Mouse (Mus musculus) retina, adult 2 months (tissue): Measurements from ENCODE around the gene Zfp609.

ENCODE experiments used
- DNase-seq: peaks from one replicate; pipeline ENCODE4 v3.0.0-alpha.2; 2012; ENCODE audit warnings: low read depth, low spot score

The Zfp609 gene

DNA sequence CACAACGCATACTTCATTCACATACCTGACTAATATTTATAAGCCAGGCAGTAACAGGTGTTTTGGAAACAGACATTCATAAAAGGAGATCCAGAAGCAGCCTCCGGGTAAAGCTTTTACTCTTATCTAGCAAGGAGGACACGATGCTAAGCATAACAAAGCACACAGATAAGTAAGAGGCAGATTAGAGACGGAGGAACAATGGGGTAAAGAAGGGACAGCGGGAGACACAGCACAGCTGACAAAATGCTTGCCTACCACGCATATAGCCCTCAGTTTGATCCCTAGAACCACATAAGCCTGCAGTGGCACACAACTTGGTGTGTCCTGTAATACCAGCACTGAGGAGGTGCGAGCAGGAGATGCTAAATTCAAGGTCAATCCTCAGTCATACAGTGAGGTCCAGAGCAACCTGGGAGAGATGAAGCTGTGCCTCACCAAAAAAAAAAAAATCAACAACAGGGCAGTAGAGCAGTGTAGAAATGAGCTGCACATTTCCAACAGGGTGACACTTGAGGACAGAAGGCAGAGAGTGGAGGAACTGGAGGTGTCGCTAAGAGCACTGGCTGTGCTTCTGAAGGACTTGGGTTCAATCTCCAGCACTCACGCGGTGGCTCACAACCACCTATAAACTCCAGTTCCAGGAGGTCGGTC lies 56.2 kb downstream of the Zfp609 start:
- no peak for DNase-seq

DNA sequence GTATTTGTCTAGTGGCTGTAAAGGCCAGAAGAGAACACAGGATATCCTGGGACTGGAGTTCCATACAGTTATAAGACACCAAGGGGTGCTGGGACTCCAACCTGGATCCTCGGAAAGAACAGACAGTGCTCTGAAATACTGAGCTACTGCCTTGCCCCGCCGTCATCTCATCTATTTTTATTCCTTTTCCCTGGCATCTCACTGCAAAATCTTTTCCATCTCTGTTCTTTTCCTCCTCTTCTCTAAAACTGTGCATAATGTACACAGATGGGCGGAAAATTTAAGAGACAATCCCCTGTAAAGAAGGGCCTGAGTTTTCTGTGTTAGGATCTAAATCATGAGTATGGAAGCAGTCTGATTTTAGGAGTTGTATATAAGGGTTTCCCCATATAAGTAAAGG lies 64.6 kb downstream of the Zfp609 start:
- DNase-seq = no peak

DNA sequence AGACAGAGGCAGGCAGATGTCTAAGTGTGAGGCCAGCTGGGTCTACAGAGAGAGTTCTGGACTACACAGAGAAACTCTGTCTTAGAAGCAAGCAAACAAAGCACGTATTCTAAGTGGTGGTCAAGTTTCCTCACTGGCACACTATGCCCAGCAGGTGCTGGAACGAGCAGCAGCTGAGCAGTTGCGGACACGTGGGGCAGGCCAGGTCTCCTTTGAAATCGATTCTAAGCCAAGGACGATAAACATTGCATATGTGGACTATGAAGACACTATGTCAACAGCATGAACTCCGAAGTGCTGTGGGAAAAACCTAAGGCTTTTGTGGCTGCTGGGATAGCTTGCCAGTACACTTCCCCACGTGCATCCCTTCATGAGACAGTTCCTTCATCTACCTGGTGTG lies 67.4 kb downstream of the Zfp609 start:
- DNase-seq = no peak

DNA sequence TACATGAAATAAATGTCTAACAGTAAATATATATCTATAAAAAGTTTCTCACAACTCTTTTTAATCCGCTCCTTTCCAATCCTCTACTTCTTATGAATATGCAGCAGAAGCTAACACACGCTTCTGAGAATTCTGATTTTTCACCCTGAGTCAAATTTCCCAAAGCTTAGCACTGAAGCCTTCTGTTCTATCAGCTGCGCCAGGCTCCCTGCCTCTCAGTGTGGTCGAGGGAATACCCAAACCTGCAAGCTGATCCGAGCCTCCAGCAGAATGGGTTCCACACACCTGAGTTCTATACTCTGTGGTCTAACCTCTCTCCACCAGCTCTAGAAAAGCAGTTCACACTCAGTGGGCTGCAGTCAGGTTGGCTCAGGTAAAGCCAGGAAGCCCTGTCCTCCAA lies 68.1 kb downstream of the Zfp609 start:
- DNase-seq = no peak

DNA sequence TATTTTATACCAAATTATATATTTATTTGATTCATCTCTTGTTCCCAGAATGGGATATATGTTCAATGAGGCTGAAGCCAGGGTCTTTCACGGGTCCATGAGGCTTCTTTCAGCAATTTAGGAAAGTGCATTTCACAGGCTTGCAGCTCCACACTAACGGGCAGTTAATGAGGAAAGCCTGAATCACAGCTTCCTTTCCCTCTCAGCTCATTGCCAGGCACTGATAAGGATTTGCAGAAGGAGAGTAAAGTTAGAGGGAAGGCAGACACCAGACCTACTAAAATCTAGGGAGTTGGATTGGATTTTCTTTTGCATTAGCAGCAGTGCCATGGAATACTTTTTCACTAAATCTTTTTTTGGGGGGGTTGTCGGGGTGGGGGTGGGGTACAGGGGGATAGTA lies 69.5 kb downstream of the Zfp609 start:
- DNase-seq = no peak

DNA sequence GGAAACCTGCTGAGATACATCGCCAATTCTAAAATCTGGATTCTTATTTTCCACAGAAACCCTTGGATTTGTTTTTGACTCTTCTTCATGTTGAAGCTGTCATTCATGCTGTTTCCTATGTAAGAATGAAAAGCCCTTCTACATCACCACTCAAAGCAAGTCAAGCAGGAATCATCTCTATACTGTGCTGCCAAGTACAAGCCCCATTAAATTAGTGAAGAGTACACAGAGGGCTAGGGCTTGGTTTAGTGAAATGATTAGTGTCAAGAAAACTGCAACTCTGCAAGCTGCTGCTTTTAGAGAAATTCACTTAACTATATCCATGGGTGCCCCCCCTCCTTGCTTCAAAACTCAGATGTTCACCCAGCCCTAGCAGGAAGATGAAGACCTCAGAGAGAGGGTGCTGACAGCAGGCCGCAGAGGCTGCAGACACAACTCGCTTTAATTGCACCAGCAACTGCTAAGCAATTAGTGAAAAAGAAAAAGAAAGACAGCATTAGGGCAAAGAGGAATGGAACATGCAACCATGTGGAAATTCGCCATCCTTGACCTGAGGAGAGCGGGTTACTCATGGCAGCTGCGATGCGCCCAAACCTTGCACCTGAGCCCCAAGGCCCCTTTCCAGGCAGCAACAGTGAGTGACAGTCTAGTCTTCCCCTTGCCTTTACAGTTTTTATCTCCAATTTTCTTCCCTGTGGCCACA lies 71.5 kb downstream of the Zfp609 start:
- DNase-seq = no peak

DNA sequence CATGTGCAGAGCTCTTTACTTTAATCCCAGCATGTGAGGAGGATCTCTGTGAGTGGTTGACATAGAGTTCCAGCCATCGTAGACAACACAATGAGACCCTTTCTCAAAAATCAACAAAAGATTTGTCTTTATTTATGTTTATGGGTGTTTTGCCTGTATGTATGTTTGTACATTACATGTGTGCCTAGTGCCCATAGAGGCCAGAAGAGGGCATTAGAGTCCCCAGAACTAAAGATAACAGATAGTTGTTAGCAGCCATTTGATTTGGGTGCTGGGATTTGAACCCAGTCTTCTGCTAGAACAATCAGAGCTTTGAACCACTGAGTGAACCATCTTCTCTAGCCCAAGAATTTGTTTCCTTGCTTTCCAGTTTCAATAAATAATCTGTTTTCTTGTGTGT lies 72.2 kb downstream of the Zfp609 start:
- DNase-seq = no peak

DNA sequence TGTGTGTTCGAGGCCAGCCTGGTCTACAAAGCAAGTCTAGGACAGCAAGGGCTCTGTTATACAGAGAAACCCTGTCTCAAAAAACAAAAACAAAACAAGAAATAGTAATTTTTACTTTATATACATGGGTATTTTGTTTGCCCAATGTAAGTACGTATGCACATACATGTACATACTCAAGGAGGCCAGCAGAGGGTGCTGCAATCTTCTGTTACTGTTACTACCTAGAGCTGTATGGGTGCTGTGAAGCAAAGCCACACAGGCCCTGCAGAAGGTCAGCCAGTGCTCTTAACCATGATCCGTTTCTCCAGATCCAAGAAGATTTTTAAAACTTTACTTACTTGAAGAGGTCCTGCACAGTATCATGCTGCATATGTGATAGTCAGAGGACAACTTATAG lies 74.7 kb downstream of the Zfp609 start:
- DNase-seq = no peak

DNA sequence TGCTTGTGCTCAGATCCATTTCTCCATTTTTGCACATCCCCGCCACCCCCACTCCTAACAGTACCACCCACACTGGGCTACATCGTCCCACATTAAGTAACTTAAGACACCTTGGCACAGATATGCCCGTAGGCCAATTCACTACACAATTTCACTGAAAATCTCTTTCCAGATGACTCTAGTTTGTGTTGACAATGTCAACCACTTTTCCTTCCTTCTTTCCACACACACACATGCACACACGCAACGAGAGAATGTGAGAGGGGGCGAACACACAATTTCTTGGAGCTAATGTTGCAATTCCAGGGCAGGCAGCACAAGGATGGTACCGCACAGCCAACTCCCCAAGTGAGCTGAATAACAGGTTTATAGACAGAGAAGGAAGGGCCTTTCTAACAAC lies 75.5 kb downstream of the Zfp609 start:
- no peak for DNase-seq

DNA sequence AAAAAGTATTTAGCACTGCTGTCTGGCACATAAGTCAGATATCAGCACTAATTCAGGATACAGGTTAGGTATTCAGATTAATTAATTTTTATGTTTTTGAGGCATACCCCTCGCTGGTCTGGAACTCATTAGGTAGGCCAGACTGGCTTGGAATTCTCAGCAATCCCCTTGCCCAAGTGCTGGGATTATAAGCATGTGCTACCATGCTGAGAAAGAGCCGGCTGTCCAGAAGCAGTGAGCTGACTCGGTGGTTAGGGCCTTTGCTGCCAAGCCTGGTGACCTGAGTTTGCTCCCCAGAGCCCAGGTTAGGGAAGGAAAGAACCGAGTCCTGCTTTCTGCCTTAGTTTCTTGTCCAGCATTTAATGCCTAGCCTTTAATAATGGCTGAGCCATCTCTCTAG lies 79.3 kb downstream of the Zfp609 start:
- no peak for DNase-seq

DNA sequence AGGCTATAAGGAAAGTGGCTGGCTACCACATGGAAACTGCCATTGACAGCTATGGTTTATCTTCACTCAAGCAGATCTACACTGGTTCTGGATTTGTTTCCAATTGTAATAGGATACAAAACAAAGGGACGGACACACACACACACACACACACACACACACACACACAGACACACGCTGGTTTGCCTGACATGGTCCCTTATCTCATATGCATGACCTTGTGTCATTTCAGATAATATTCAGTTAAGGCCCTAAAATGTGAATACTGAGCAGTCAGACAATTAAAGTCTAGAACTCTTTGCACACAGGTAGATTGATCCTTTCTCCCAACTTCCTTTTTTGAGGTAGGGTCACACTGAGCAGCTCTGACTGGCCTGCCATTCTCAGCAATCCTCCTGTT lies 80.9 kb downstream of the Zfp609 start:
- no peak for DNase-seq

DNA sequence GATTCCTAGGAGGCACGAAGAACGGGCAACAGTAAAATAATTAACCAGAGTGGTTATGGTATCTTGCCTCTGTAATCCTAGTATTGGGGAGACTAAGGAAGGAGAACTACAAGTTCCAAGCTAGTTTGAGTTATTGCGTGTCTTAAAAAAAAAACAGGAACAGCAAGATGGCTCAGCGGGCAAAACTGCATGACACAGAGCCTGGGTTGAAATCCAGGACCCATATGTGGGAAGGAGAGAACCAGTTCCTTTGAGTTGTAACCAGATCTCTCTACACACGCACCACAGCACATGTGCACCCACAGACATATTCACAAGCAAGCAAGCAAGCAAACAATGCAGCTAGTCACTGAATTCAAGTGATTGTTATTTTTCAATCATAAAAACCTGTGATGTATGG lies 81.9 kb downstream of the Zfp609 start:
- DNase-seq = no peak

DNA sequence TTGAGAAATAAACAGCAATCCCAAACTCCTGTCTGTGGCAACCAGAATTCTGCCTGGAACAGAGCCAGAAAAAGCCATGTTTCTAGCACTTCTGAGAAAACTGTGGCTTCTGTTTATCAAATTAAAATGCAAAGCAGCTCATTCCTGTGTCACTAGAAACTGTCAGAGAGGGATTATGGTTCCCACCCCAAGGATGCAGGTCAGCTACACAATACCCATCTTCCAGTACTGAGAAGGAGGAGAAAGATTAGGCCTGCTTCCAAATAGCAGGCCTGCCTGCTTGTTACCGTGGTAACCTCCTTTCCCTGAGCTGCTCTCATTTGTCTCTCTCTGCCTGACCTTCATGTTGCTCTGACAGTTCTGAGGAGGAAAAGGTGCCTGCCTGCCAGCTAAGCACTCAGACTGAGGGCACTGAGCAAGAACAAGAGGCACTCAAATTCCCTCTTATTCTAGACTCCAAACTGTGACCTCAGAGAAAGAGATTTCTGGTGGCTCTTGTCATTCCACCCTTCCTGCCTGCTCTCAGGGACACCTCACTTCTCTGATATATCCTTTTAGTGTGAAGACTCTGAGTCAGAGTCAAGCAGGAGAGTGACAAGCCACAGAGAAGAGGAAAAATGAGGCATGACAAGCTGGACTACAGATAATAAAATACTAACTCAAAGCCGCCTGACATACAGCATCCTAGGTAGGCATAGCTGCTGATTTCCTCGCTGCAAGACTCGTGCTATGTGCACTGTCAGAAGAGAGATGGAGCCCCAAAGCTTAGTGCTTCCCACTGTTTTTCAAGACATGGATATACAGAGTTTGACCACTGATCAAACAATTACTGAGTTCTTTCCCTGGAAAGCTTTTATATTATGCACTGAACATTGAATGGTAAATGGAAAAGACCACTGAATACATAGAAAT lies 82.9 kb downstream of the Zfp609 start:
- DNase-seq = no peak

DNA sequence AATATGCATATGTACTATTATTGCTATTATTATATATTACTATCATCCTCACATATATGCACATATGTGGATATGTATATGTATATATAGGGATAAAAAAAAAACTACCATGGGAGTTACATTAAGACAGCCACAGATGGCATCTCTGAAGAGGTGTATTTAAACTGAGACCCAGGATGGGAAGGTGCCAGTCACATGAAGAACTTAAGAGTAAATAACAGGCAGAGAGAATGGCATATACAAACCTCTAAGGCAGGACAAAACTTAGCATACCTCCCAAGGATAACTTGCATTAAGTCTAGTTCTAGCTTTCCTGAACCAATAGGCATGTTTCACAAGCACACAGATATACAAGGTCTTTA lies 83.6 kb downstream of the Zfp609 start:
- DNase-seq = no peak

DNA sequence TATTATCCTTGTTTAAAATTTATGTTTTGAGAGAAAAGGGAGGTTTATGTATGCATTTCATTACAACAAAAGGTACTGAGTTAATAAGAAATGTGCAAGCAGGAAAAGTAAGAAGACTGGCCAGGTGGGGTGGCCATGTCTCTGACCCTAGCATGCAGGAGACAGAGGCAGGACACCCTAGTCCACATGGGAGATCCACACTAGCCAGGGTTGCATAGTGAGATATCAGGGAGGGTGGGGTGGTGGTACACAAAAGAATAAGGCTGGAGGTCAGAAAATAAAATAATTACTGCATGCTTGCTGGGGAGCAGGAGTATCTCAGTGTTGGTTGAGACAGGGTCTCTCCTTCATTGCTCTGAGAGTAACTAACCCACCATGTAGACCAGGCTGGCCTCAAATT lies 84.0 kb downstream of the Zfp609 start:
- DNase-seq = no peak

DNA sequence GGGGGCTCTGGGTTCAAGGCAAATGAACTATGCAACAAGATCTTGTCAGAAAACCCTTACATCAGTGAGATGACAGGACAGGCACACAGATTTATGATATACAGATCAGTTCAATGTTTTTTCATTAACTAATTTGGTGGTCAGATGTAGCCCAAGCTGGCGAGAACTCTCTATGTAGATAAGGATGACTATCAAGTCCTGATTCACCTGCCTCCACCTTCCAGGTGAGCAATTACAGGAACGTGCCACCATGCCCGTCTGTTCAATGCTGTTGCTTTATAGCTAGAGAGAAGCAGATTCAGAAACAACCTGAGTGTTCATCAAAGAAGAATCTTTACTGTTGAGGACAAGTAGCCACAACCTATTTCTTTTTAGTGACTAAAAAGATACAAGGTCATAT lies 84.6 kb downstream of the Zfp609 start:
- DNase-seq = no peak

DNA sequence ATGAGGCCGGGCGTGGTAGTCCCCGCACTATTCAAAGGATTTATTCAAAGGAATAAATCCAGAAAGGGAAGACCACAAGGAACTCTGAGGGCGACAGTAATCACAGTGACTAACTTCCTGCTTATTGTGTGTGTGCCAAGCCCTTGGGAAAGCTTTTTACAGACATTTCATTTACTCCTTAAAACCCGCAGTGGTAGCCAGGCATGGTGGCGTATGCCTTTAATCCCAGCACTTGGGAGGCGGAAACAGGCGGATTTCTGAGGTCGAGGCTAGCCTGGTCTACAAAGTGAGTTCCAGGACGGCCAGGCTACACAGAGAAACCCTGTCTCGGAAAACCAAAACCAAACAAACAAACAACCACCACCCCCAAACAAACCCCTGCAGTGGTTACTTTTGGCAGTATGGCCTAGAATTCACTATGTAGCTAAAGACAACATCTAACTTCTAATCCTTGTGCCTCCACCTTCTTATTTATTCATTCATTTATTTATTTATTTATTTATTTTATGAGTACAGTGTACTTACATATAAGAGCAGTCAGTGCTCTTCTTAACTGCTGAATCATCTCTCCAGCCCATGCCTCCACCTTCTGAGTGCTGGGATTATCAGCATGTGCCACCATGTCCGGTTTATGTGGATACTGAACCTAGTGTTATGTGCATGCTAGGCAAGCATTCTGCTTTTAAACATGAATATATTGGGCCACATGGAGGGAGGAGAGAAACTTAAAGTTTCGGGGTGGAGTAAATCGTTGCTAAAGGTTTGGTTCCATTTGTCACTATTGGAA lies 86.1 kb downstream of the Zfp609 start:
- DNase-seq = no peak

DNA sequence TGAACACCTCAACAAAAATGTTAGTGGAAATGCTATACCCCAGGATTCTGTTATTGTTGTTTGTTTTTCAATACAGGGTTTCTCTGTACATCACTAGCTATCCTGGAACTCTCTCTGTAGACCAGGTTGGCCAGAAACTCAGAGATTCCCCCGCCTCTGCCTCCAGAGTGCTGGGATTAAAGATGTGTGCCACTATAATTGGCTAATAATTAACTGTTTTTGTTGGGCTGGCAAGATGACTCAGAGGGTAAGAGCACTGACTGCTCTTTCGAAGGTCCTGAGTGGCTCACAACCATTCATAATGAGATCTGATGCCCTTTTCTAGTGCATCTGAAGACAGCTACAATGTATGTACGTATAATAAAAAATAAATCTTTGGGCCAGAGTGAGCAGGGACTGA lies 92.4 kb downstream of the Zfp609 start:
- no peak for DNase-seq

DNA sequence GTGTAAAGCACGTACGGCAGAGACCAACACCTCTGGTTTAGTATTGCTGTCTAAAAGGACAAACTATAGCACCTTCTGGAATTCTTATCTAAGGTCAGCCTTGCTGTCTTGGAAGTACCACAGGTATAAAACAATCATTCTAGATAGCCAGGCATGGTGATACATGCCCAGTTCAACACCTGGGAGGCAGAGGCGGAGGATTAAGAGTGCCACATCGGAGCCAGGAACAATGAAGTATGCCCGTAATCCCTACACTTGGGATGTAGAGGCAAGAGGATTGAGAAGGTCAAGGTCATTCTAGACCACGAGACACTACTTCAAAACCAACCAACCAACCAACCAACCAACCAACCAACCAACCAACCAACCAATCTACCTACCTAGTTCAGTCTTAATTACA lies 98.8 kb downstream of the Zfp609 start:
- no peak for DNase-seq

DNA sequence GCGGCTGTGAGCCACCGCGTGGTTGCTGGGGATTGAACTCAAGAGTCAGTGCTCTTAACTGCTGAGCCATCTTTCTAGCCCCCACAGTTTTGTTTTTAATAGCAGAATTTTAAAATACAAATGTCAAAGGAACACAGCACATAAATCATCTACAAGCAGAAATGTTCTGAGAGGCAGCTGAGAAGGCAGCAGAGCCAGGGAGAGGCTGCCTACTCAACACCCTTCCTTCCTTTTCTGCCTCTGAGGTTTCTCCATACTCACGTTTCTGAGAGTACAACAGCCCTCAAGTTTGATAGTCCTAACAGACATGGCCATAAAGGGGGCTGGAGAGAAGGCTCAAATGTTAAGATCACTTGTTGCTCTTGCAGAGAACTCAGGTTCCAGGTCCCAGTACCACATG lies 99.9 kb downstream of the Zfp609 start:
- DNase-seq = no peak

DNA sequence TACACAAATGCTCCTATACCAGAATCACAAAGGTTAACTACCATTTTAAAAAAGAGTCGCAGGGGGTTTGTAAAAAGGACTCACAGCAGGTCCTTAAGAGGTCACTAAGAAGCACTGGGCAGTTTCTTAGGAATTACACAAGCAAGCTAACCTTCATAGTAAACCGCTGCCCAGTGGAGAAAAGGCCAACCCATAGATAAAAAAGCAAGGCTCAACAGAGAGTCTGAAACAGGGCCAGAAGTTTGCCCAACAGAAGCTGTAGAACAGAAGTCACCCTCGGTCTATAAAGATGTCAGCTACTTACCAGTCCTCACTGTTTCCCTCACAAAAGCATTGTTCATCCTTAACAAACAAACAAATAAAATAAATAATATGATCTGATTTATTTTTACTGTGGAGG lies 100.9 kb downstream of the Zfp609 start:
- no peak for DNase-seq

DNA sequence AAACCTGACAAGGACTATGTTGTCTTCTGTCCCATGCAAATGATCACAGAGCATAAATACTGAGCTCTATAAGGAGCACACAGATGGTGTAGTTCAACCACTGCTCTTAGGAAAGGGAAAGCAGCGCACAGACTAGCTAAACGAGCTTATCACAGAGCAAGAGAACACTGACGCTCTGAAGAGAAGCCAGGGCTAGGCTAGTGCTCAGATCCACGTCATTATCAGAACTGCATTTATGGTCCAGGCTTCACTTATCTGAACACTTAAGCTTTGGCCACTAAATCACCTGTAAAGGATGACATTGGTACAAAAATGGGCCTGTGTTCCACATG lies 102.1 kb downstream of the Zfp609 start:
- no peak for DNase-seq
